Mouse (Mus musculus): ENCODE data around the gene Ano4.
"Not testable (repeated sequence)": the region's sequence is repeated elsewhere in the genome, so short reads cannot be mapped to it uniquely, and the experiment has no call there.

Gene Ano4

DNA sequence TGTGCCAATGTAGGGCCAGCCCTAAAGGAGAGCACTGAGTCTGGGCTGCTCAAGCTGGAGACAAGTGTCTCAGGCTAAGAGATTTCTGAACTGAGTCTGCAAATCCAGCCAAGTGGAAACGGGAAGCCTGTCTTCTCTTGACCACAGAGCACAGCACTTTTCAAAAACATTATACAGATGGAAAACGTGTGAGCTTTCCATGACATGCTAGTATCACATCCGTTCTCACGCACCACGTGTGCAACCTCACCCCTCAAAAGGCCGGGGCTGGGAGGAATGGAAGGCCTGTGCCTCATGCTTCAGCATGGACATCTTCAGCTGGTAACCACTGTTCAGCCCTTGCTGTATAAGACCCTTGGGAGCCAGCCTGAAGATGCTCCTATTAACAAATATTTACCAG, 230.2 kb downstream of the Ano4 start:
- DNase-seq, result no peak

DNA sequence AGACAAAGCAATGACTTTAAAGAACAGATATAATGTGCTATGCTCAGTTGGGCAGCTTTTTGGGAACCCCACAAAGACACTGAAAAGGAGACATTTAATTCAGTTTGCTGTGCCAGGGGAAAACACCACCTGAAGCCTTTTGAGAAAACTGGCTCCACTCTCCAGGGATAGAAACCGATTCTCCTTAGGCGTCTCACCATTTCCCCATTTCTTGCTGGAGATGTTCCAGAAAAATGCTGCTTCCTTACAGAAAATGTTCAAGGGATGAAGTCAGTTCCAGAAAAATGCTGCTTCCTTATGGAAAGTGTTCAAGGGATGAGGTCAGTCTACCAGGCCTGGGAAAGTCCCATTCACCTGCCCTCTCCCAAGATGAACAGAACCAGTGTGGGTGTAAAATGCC, 233.1 kb downstream of the Ano4 start:
- no peak for DNase-seq

DNA sequence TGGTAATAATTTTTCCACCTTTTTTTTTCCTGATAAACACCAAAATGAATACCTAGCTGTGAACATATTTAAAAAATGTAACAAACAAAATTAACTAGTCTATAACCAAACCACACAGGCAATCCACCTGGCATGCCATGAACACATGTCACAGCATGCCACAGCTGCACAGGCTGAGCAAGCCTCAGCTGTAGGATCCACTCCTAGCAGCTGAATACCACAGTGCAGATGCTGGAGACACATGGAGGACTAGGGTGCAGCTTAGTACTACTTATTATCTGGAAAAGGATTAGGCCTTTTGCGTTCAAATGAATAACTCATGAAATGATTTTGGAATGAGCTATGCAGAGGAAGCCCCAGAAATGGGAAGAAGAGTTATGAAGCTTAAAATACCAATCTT, 233.6 kb downstream of the Ano4 start:
- no peak for DNase-seq

DNA sequence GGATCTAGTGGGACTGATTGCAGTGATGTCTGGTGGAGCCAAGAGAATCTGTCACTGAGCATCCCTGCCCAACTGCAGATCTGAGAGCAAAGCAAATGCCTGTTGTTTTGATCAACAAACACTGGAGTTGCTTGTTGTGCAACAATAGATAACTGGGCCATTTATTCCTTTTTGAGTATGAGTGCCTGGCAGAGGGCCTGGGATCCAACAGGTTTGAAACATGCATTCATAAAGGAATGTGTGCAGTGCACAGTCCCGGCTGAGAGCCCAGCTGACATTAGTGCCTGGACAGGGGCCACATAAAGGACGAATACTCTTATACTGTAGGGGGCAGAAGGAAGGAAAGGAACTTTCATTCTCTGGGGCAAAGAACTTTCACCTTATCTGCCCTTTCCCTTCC, 241.0 kb downstream of the Ano4 start:
- DNase-seq, result no peak

DNA sequence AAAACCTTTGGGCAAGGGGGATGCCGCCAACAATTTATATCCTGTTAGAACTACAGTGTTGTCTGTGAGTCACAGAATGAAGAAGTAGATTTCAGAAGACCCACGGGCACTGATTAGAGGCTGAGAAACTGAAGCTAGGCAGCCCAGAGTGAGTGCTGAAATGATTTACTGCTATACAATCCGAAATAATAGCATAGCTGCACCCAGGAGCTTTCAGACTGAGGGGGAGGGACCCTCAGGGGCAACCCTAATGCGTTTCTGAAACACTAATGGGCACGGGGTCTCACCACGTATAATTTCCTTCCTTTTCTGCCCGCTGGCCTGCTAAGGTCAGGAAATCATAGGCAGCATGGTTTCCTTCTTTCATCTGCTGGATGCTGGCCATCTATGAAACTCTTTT, 242.5 kb downstream of the Ano4 start:
- no peak for DNase-seq

DNA sequence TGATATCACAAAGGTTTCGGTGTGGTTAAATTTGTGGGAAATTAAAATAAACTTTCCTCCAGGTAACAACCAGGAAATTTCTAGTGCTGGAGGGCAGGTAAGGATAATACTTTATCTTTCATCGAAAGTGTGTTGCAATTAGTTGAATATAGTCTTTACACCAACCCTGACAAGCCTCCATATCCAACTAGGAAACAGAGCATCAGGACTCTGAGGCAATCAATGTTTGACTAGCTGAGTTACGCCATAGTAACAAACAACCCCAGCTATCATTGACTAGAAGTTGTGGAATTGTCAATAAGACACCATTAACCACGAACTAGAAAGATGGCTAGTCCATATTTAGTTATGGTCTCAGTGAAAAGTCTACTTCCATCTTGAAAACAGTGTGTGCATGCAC, 246.4 kb downstream of the Ano4 start:
- no peak for DNase-seq

DNA sequence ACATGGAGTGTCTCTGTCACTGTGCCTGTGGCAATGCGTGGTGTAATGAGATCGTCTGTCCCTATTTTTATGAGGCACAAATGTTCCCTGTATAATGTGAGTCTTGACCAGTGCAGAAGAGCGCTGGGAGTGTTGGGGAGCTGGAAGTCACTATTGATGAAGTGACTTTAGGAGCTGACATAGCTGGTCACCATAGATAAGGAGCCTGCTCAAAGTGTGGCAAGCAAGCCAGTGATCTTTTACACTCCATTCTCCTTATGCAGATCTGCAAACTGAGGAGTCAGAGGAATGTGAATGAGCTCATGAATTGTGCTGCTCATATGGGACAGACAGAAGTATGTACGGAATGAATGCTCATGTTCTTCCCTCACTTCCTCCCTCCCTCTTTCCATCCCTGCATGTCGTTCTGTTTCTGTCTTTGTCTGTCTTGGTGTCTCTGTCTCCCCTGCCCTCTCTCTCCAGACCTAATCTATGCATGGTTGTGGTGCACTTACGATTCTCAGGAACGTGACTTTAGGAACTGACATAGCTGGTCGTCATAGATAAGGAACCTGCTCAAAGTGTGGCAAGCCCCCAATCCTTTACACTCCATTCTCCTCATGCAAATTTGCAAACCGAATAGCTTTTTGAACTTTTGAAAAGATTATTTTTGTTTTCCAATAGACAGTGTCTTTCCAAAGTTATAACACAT, 252.1 kb downstream of the Ano4 start:
- no peak for DNase-seq

DNA sequence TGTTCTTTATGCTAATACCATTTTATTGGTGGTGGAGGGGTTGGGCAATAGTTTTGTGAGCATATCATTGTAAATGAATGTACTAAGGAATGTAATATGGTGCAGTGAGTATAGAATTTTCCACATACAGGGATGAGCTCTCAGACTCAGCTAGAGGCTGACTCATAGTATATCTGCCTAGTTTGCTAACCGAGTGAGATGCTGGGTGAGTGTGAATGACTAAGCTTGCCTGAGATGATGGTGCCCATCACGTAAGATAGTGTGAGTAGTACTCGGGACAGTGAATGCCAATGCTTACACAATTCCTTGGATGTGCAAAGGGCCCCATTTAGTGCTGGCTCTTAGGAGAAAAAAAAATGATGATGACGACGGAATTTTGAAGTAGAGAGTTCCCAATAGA, 267.1 kb downstream of the Ano4 start:
- DNase-seq, result no peak

DNA sequence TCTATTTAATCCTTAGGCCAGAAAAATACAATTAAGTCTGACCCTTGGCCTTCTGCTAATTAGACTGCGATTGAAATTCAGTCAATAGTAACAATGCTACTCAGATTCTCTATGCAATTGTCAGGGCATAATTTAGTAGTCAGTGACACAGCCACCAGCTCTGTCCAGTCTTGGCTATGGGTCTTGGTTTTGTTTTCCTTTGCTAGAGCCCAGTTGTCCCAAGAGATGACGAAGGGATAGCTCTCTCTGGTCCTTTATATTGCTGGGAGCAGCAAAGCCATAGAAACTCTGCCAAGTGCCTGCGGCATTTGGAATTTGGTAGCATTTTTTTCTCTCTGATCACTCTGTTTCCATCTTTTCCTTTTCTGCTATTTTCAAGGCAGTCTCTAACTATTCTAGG, 288.7 kb downstream of the Ano4 start:
- DNase-seq, result no peak

DNA sequence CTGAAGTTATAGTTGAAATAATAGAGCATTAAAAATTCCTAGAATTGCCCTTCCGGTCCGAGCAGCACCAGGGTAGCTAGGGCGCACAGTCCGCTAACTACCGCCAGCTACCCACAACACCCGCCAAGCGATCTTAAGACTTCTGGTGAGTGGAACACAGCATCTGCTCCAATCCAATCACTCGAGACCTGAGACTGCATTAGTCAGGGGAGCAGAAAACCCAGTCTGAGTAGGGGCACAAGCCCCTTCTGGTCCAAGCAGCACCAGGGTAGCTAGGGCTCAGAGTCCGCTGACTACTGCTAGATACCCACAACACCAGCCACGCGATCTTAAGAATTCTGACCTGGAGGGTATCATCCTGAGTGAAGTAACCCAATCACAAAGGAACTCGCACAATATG, 299.6 kb downstream of the Ano4 start:
- not testable (repeated sequence) for DNase-seq

DNA sequence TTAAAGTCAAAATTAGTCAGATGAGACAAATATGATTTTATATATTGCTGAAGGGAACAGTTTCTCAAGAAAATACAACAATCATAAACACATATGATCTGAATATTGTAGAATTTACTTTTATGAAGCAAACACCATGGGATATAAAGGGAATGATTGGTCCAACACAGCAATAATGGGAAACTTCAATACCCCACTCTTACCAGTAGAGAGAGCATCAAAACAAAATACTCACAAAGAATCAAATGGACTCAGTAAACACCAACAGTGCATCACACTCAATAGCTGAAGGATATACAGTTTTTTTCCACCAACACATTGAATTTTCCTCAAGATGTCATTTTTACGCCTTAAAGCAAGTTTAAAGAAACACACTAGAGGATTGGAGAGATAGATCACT, 300.4 kb downstream of the Ano4 start:
- no peak for DNase-seq

DNA sequence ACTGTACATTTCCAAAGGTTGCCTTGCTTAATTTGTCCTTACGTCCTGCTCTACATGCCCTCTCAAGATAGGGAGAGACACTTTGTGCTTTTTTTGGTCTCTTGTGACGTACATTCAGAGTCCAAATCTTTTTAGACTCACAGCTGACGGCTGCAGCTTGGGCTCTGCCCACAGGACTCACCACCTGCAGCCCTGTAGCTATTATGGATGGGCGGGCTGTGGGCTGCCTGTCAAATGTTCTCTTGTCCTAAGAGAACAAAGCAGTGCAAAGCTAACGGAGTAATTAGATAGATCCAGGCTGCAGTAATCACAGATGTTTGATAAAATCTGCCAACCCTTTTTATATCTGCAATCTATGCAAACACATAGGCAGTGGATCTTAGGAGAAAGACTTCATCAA, 325.6 kb downstream of the Ano4 start:
- no peak for DNase-seq

DNA sequence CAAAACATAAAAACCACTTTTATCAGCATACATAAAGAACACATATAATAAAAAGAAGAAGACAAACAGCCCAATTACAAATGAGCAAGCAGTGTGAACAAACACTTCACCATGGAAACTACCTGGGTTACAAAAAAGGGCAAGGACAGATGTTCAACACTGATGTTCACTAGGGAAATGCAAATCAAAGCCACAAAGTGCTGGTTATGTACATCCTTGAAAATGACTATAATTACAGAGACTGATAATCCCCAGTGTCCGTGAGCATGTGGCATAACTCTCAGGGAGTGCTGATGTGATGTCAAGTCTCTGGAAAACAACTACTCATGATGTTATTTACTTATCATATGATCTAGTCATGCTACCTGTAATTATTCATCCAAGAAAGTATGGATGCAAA, 336.3 kb downstream of the Ano4 start:
- no peak for DNase-seq

DNA sequence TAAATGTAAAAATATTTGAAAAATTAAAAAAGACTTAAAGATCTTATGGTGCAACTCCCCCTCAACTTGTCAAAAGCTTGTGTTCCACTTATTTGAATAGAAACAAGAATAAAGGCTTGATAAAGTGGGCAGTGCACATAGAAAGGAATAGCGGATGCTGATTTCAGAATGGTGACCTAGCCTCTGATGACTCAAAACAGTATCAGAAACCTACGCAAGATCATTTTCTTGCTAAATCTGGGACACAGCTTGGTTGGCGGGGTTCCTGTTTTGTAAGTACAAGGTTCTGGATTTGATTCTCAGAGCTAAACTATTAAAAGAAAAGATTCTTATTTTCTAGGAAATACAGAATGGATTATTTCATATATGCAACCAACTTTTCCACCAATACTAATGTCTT, 340.0 kb downstream of the Ano4 start:
- DNase-seq, result no peak

DNA sequence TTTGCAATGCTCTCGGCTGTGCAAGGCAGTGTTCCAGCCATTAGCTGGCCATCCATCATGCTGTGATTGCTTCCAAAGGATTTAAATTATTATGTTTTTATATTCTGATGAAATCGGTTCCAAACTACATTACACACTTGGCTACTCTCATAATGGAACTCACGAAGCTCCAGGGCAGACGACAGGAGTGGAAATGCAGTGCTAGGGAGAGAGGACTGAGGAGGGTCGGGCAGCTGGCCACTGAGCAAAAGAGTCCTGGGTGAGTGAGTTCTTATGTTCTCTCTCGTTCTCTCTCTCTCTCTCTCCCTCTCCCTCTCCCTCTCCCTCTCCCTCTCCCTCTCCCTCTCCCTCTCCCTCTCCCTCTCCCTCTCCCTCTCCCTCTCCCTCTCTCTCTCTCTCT, 357.6 kb downstream of the Ano4 start:
- no peak for DNase-seq

DNA sequence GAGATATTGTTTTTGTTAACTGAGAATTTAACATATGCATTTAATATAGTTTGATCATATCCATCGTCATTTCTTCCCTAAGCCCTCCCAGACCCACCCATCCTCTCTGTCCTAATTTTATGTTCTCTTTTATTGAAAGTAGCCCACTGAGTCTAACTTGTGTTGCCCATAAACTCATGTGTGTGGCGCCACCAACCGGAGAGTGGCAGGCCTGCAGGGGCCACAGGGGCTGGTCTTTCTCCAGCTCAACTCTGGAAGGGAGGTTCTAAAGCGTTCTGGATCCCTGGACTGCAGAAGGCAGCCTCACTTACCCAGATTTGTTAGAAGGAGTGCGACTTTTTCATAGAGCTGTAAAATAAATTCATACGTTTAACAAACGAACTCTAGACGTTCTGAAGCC, 361.1 kb downstream of the Ano4 start:
- peak in 1 of 2 experiments; percentile 4 for DNase-seq

DNA sequence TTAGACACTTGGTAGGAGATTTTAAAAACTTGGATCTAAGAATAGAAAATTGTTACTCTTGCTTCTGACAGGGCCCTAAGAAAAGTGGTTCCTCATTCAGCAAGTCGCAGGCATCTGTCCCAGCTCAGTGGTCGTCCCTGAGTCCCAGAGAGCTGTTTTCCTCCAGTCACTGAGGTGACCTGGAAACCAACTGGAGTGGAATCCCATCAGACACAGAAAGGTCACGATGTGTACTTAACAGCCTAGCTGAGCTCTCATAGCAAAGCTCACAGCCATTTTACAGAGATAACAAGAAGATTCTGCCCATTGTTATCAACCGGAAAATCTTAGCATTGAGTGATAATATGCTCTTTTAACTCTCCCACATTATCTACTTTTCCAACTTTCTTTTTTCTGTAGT, 365.1 kb downstream of the Ano4 start:
- no peak for DNase-seq

DNA sequence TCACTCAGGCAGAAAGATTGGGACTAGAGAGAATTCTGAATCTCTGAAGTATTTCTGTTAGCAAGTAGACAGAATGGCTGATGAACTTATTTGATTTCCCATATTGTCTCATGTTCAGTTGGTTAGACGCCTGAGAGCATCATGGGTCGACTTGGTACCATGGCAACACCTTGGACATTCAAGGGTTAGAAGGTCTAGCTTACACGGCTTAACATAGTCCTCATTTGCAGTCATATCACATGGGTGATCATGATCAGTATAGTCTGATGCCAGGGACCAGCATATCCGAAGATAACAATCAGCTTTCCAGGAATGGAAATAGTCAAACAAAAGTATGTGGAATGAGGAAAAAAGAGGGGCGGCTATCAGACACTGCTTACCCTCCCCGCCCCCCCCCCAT, 365.6 kb downstream of the Ano4 start:
- no peak for DNase-seq

DNA sequence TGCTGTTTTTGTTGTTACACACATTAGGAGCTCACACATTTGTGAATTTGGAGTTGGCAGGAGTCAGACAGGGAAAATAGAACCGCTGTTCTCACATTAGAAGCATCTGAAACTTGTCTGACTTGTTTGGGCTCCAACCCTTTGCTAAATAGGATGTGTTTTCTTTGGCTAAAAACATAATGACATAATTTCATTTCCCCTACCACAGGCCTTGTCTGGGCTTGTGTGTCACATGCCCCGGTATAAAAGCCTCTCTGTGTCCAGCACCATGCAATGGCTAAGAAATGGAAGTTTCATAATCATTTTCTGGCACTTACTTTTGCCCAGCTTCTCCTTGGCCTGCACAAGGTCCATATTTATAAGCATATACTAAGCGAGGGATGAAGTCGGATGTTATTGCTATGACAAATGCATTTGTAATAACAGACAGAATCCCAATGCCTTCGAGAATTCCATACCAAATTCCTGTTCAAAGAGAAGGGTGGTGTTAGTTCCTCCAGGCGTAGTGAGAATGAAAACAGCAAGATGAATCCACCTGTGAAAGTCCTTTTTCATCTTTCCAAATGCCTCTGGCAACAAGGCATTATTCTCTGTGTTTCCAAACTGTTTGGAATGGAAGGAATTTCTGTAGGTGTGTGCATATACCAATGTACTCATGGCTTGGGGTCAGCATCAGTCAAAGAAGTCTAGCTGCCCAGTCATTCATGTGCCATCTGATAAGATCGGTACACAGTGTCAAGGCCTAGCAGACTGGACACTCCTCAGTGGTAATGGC, 373.4 kb downstream of the Ano4 start:
- no peak for DNase-seq

DNA sequence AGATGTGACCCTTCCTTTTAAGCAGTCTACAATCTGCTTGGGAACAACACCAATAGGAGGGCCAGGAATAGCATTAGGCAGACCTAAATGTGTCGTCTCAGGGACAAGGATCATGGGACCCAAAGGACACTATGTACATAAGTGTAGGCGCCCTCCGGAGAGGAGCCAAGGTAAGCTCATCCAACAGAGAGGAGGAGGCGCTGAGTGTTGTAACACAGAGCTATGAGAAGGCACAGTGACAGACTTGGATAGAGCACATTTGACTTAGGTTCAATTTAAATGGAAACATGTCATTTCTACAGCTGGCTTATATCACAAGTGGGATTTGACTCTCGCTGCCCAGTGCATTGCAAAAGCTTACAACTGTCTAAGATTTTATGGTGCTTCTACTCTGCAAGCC, 376.0 kb downstream of the Ano4 start:
- DNase-seq, result no peak

DNA sequence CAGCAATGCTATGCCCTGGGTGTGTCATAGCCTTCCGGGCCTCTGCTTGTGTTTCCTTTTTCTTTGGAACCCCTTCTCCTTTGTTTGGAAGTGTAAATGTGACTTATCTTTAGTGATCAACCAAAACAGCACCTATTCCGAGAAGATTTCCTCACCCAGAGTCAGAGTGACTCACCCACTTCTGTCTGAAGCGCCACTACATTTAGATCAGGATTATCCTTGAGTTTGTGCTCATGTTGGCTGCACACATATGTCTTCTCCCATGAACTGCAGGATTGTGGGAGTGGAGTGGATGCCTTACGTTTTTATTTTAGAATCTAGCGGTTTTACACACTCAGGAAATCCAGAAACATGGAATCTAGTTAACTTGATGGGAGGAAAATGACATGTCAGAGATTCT, 383.8 kb downstream of the Ano4 start:
- DNase-seq, result no peak

DNA sequence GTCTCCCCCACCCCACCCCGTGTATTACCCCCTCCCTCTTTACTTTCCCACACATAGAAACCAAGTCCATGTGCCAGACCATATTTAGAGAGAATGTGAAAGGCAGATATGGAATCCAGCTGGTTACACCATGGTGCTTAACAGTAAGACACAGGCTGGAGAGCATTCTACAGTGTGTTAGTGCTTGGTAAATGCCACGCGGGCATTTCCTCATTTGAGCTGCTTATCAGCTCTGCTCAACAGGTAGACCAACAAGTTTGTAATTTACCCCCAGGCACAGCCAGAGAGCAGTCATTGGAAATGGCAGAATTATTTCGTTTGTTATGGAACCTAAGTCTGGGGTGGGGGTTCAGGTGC, 394.3 kb downstream of the Ano4 start:
- no peak for DNase-seq

DNA sequence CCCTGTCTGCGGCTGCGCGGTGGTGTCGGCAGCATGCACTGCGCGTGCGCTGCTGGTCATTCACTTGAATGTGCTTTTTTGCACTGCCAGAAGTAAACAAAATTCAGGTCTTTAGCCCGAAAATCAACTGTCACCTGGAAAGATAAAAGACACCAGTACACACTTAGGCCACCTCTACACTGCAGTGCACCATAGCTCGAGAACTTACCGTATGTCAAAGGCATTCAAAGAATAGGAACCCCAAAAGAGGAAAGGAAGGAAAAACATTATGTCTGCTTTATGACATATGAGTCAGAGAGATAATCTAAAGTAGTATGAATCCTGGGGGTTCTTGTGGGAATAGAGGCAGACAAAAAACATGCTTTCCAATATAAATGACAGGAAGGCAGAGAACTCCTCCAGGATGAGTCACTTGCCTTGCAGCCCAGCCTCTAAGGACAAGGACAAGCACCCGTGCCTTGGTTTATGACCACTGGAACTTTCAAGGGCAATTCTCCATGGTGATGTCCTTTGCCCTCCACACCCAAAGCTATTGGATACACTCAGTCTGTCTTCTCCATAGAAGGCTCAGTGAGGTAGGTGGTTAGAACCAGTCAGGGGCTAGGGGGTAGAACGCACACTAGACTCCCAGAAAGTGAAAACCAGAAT, 394.8 kb downstream of the Ano4 start:
- DNase-seq, result no peak

All from cerebellum, postnatal 36 days (tissue).